Mouse (Mus musculus) stomach, embryonic 15.5 days (tissue): ENCODE measurements around the gene Lrrc1. TPM values are rescaled to one million over a fixed set of nuclear protein-coding genes. Genes with fewer than 3 reads are reported as not detected.

ENCODE experiments used
- ATAC-seq: fragments of 200-750 bp; cut with Nextera tagmentation; 2 replicates; pipeline ENCODE4 v1.8.0; 2017; ENCODE audit warnings: low read depth, moderate number of reproducible peaks, moderate TSS enrichment; ENCODE audit not compliant: insufficient read depth, low FRiP score
- H3K27ac ChIP-seq: fragments of 300-500 bp; sonication (generic); 2 replicates; pipeline ENCODE4 v1.5.1; 2015; ENCODE audit warnings: mild to moderate bottlenecking, inconsistent platforms
- H3K27me3 ChIP-seq: fragments of 300-500 bp; sonication (generic); replicated peaks from 2 replicates; pipeline ENCODE4 v1.6.1; 2015; ENCODE audit warnings: inconsistent platforms
- H3K36me3 ChIP-seq: fragments of 300-500 bp; sonication (generic); 2 replicates; pipeline ENCODE4 v1.6.1; 2015; ENCODE audit warnings: inconsistent platforms
- H3K4me1 ChIP-seq: fragments of 300-500 bp; sonication (generic); 2 replicates; pipeline ENCODE4 v1.6.1; 2015; ENCODE audit warnings: inconsistent platforms
- H3K4me2 ChIP-seq: fragments of 300-500 bp; sonication (generic); 2 replicates; pipeline ENCODE4 v1.6.1; 2015; ENCODE audit warnings: mild to moderate bottlenecking, inconsistent platforms
- H3K4me3 ChIP-seq: fragments of 300-500 bp; sonication (generic); replicated peaks from 2 replicates; pipeline ENCODE4 v1.5.1; 2015; ENCODE audit warnings: inconsistent platforms
- H3K9ac ChIP-seq: fragments of 300-500 bp; sonication (generic); 2 replicates; pipeline ENCODE4 v1.6.1; 2015; ENCODE audit warnings: inconsistent platforms
- H3K9me3 ChIP-seq: fragments of 300-500 bp; sonication (generic); 2 replicates; pipeline ENCODE4 v1.6.1; 2016; ENCODE audit warnings: inconsistent platforms
- WGBS: fragments of 180-500 bp; shearing (Covaris S2); methylation state at CpG from one replicate; pipeline ENCODE4 v1.1.7; 2015; 5-methylcytosine and 5-hydroxymethylcytosine counted together
- polyA plus RNA-seq: library from polyadenylated mRNA; unstranded; fragments of >200 nt; fragmentation: Nextera tagmentation; extraction: Ambion mirVana; gene quantifications from 2 replicates; pipeline ENCODE4 v1.2.1, GENCODE M21; 2015

Lrrc1 gene
- polyA plus RNA-seq, 1 experiment from 2014 or later = 17.5 TPM

DNA sequence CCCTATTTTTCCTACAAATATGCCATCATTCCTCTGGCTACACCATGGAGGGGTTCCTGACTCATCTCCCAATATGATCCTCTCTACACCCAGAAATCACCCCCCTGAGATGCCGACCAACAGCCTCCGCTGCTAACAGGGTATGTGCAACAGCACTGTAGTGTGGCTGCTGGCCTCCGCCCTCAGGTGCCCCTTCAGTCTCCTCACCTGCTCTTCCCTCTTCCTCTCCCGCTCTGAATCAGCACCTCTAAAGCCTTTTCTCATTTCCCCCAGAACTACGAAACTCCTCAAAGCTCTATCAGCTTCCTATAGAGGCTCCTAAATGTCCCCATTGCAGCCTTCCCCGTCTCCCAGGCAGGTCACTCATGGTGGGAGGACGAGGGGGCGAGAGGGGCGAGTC, 5.4 kb downstream of the Lrrc1 start:
- no peak overlapping the region for H3K27ac ChIP-seq
- no peaks in the 10 kb centered on the region for H3K27me3 ChIP-seq
- H3K36me3 ChIP-seq = no peaks in the 10 kb centered on the region
- no peak overlapping the region for H3K9ac ChIP-seq
- H3K9me3 ChIP-seq = no peaks in the 10 kb centered on the region
- H3K4me2 ChIP-seq = no peak overlapping the region
- ATAC-seq = no peak
- WGBS = 88% methylated on average over 9 of the region's 9 CpGs
- no peak overlapping the region for H3K4me3 ChIP-seq
- H3K4me1 ChIP-seq = peaks cover 12% of the 10 kb centered on the region

DNA sequence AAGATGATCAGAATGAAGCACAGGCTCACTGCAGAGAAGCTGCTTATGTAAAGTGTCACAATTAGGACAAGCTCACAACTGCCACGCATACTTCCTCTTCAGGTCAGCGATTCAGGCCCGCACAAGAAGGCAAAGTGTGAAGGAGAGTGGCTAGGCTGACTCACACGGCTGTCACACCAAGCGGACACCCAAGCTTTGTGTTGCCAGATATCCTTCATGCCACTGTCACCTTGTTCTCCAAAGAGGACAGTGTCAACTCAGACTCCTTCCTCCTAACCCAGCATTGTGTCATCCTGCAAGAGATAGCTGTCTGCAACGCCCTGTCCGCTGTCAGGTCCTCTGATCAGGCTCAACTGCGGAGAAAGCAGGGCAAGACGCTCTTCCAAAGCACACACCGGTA, 7.3 kb downstream of the Lrrc1 start:
- no peaks in the 10 kb centered on the region for H3K9me3 ChIP-seq
- 64% methylated on average over 10 of the region's 10 CpGs for WGBS
- no peaks in the 10 kb centered on the region for H3K36me3 ChIP-seq
- H3K4me3 ChIP-seq = no peak overlapping the region
- H3K27me3 ChIP-seq = no peaks in the 10 kb centered on the region
- 0 out of 2 replicates have a peak overlapping the region, but pooled peaks have one; percentile 1 for H3K4me2 ChIP-seq
- no peak overlapping the region for H3K9ac ChIP-seq
- peaks cover 14% of the 10 kb centered on the region for H3K4me1 ChIP-seq
- H3K27ac ChIP-seq = peak overlapping the region; percentile 46
- no peak for ATAC-seq

- no peaks in the 10 kb centered on the region for H3K36me3 ChIP-seq
- 63% methylated on average over 7 of the region's 7 CpGs for WGBS
- H3K4me2 ChIP-seq = 0 out of 2 replicates have a peak overlapping the region, but pooled peaks have one; percentile 1
- H3K27me3 ChIP-seq = no peaks in the 10 kb centered on the region
- ATAC-seq = peak; percentile 71
- peak overlapping the region; percentile 46 for H3K27ac ChIP-seq
- H3K4me1 ChIP-seq = peaks cover 14% of the 10 kb centered on the region
- H3K9me3 ChIP-seq = no peaks in the 10 kb centered on the region
- H3K4me3 ChIP-seq = no peak overlapping the region
- no peak overlapping the region for H3K9ac ChIP-seq
Observed at GRCm38 (mm10) chr9:77536832-77537231, 7.8 kb downstream of the Lrrc1 start.

GRCm38 (mm10) chr9:77536286-77536685, 8.4 kb downstream of the Lrrc1 start:
- no peak overlapping the region for H3K4me3 ChIP-seq
- no peaks in the 10 kb centered on the region for H3K9me3 ChIP-seq
- no peaks in the 10 kb centered on the region for H3K36me3 ChIP-seq
- no peaks in the 10 kb centered on the region for H3K27me3 ChIP-seq
- ATAC-seq = no peak
- WGBS = 66% methylated on average over 6 of the region's 6 CpGs
- peaks cover 14% of the 10 kb centered on the region for H3K4me1 ChIP-seq
- H3K27ac ChIP-seq = no peak overlapping the region; the same call in 1 of the 2 replicates
- no peak overlapping the region for H3K9ac ChIP-seq
- H3K4me2 ChIP-seq = no peak overlapping the region

GRCm38 (mm10) chr9:77535021-77535744, 9.5 kb downstream of the Lrrc1 start:
- Histone ChIP-seq H3K36me3 (no peaks in the 10 kb centered on the region), H3K9ac (no peak overlapping the region), H3K9me3 (no peaks in the 10 kb centered on the region), H3K4me1 (peaks cover 14% of the 10 kb centered on the region), H3K4me3 (no peak overlapping the region), H3K4me2 (no peak overlapping the region), H3K27ac (no peak overlapping the region), H3K27me3 (no peaks in the 10 kb centered on the region)
- WGBS = 44% methylated on average over 17 of the region's 17 CpGs
- ATAC-seq = no peak

- no peaks in the 10 kb centered on the region for H3K36me3 ChIP-seq
- no peak overlapping the region for H3K4me2 ChIP-seq
- 85% methylated on average over 5 of the region's 5 CpGs for WGBS
- ATAC-seq = peak; percentile 81
- H3K9ac ChIP-seq = no peak overlapping the region
- H3K27ac ChIP-seq = no peak overlapping the region
- H3K4me3 ChIP-seq = no peak overlapping the region
- H3K9me3 ChIP-seq = no peaks in the 10 kb centered on the region
- no peaks in the 10 kb centered on the region for H3K27me3 ChIP-seq
- peaks cover 14% of the 10 kb centered on the region for H3K4me1 ChIP-seq
Observed at GRCm38 (mm10) chr9:77528379-77529041, 16.2 kb downstream of the Lrrc1 start.

DNA sequence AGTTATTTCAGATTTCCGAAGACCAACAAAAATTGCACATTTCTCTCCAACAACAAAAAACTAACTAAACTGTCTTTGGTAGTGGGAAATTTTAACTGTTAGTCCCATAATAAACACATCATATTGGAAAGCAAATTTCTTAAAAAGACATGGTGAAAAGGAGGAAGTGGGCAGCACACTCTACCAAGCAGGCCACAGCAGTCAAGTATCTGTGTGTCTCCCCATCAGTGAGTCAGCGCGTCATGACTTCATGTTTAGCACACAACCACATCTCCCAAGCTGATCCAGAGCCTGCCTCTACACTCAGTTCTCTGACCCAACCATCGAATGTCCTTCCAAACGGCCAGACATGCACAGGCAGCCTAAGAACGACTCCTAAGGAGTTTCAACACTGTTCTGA, 17.5 kb downstream of the Lrrc1 start:
- H3K36me3 ChIP-seq = no peaks in the 10 kb centered on the region
- H3K9me3 ChIP-seq = no peaks in the 10 kb centered on the region
- peaks cover 14% of the 10 kb centered on the region for H3K4me1 ChIP-seq
- 76% methylated on average over 6 of the region's 6 CpGs for WGBS
- H3K4me3 ChIP-seq = no peak overlapping the region
- H3K27me3 ChIP-seq = no peaks in the 10 kb centered on the region
- no peak overlapping the region for H3K4me2 ChIP-seq
- no peak for ATAC-seq
- no peak overlapping the region for H3K9ac ChIP-seq
- no peak overlapping the region for H3K27ac ChIP-seq

DNA sequence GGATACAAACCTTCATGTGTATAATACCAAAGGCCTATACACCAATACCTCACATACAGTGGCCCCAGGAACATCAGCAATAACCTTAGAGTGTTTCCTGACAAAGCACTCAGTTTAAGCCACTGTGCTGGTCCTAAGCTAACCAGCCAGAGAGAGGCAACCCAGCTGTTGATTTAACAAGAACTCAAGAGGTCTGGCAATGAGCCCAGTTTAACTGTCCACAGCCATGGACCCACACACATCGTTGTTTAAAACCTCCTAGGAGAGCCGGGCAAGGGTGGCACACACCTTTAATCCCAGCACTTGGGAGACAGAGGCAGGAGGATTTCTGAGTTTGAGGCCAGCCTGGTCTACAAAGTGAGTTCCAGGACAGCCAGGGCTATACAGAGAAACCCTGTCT, 18.0 kb downstream of the Lrrc1 start:
- ATAC-seq = no peak; the same call in 1 of the 2 replicates
- H3K4me3 ChIP-seq = no peak overlapping the region
- 19% methylated on average over 2 of the region's 2 CpGs for WGBS
- H3K36me3 ChIP-seq = no peaks in the 10 kb centered on the region
- no peak overlapping the region for H3K27ac ChIP-seq
- H3K4me2 ChIP-seq = no peak overlapping the region
- no peaks in the 10 kb centered on the region for H3K9me3 ChIP-seq
- H3K4me1 ChIP-seq = peaks cover 14% of the 10 kb centered on the region
- H3K27me3 ChIP-seq = no peaks in the 10 kb centered on the region
- H3K9ac ChIP-seq = no peak overlapping the region

GRCm38 (mm10) chr9:77525595-77526295, 18.9 kb downstream of the Lrrc1 start:
- H3K9me3 ChIP-seq = no peaks in the 10 kb centered on the region
- no peak overlapping the region for H3K4me3 ChIP-seq
- peaks cover 14% of the 10 kb centered on the region for H3K4me1 ChIP-seq
- H3K9ac ChIP-seq = no peak overlapping the region
- ATAC-seq = no peak
- H3K27me3 ChIP-seq = no peaks in the 10 kb centered on the region
- H3K27ac ChIP-seq = no peak overlapping the region
- no peaks in the 10 kb centered on the region for H3K36me3 ChIP-seq
- H3K4me2 ChIP-seq = no peak overlapping the region
- 85% methylated on average over 16 of the region's 16 CpGs for WGBS

GRCm38 (mm10) chr9:77523793-77524192, 20.9 kb downstream of the Lrrc1 start:
- Histone ChIP-seq H3K9ac (no peak overlapping the region), H3K4me3 (no peak overlapping the region), H3K36me3 (no peaks in the 10 kb centered on the region), H3K4me1 (peaks cover 8% of the 10 kb centered on the region; the same call in 1 of the 2 replicates), H3K4me2 (no peak overlapping the region), H3K9me3 (no peaks in the 10 kb centered on the region), H3K27me3 (no peaks in the 10 kb centered on the region), H3K27ac (no peak overlapping the region)
- no peak for ATAC-seq
- WGBS = 93% methylated on average over 4 of the region's 4 CpGs

DNA sequence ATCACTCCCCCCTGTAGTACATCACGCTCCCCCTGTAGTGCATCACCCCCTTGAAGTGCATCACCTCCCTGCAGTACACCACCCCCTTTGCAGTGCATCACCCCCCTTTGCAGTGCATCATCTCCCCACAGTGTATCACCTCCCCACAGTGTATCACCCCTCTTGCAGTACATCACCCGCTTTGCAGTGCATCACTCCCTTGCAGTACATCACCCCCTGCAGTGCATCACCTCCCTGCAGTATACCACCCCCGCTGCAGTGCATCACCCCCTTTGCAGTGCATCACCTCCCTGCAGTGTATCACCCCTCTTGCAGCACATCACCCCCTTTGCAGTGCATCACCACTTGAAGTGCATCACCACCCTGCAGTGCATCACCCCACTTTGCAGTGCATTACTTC, 22.2 kb downstream of the Lrrc1 start:
- no peaks in the 10 kb centered on the region for H3K36me3 ChIP-seq
- no peak overlapping the region for H3K9ac ChIP-seq
- H3K27ac ChIP-seq = no peak overlapping the region
- H3K4me3 ChIP-seq = no peak overlapping the region
- no peaks in the 10 kb centered on the region for H3K9me3 ChIP-seq
- no peak overlapping the region for H3K4me2 ChIP-seq
- peaks cover 8% of the 10 kb centered on the region; the same call in 1 of the 2 replicates for H3K4me1 ChIP-seq
- H3K27me3 ChIP-seq = no peaks in the 10 kb centered on the region
- no peak for ATAC-seq
- 92% methylated on average over 3 of the region's 3 CpGs for WGBS

GRCm38 (mm10) chr9:77519198-77519597, 25.5 kb downstream of the Lrrc1 start:
- Histone ChIP-seq H3K4me3 (no peak overlapping the region), H3K4me1 (no peaks in the 10 kb centered on the region), H3K9me3 (no peaks in the 10 kb centered on the region), H3K27ac (no peak overlapping the region), H3K36me3 (no peaks in the 10 kb centered on the region), H3K27me3 (no peaks in the 10 kb centered on the region), H3K9ac (no peak overlapping the region), H3K4me2 (no peak overlapping the region)
- ATAC-seq = no peak
- 57% methylated on average over 2 of the region's 2 CpGs for WGBS
